Comparison of ENCODE assay signal across 8 mouse cellular contexts in genomic region chr2:85246506-85247082, GRCm38 (mm10). TPM values are rescaled to one million over a fixed set of nuclear protein-coding genes. Genes with fewer than 3 reads are reported as not detected.
DNase-seq lines count a peak whose midpoint lies in the region; ATAC-seq and TF ChIP-seq lines count a peak whose summit lies in the region.

No protein-coding gene starts in this region.

- no peaks in the 10 kb centered on the region for H3K4me1 ChIP-seq in embryonic fibroblast, embryonic 13.5 days (ENCODE audit: control insufficient read depth, insufficient read depth, low read length)
- peaks cover 3% of the 10 kb centered on the region; the same call in 1 of the 2 replicates for H3K4me1 ChIP-seq in heart, embryonic 12.5 days (replicated peaks)
- H3K4me1 ChIP-seq in kidney, embryonic 16.5 days (ENCODE audit: insufficient read depth, low read length), result no peaks in the 10 kb centered on the region
- H3K4me1 ChIP-seq in liver, embryonic 13.5 days (replicated peaks), result no peaks in the 10 kb centered on the region
- H3K4me1 ChIP-seq in neural tube, embryonic 13.5 days (replicated peaks), result no peaks in the 10 kb centered on the region

- peak; percentile 67 for ATAC-seq in heart, embryonic 12.5 days (ENCODE audit: insufficient number of reproducible peaks, low FRiP score)
- ATAC-seq in kidney, embryonic 16.5 days (ENCODE audit: low FRiP score, low TSS enrichment), result peak; percentile 71
- no peak for ATAC-seq in liver, embryonic 13.5 days (ENCODE audit: low read depth)
- peak; percentile 77; the same call in 1 of the 2 replicates for ATAC-seq in neural tube, embryonic 13.5 days (ENCODE audit: low read depth)

- H3K9ac ChIP-seq in heart, embryonic 12.5 days, result no peak overlapping the region
- no peak overlapping the region for H3K9ac ChIP-seq in kidney, embryonic 16.5 days (replicated peaks; ENCODE audit: low read length)
- H3K9ac ChIP-seq in liver, embryonic 13.5 days, result no peak overlapping the region
- H3K9ac ChIP-seq in neural tube, embryonic 13.5 days, result no peak overlapping the region

- H3K36me3 ChIP-seq in heart, embryonic 12.5 days, result no peaks in the 10 kb centered on the region
- no peaks in the 10 kb centered on the region for H3K36me3 ChIP-seq in kidney, embryonic 16.5 days (ENCODE audit: insufficient read depth, low read length)
- no peaks in the 10 kb centered on the region for H3K36me3 ChIP-seq in liver, embryonic 13.5 days
- no peaks in the 10 kb centered on the region for H3K36me3 ChIP-seq in neural tube, embryonic 13.5 days

- H3K4me3 ChIP-seq in embryonic fibroblast, embryonic 13.5 days (ENCODE audit: insufficient read depth, low read length), result no peak overlapping the region
- no peak overlapping the region for H3K4me3 ChIP-seq in heart, embryonic 12.5 days
- H3K4me3 ChIP-seq in kidney, embryonic 16.5 days (ENCODE audit: low read length), result no peak overlapping the region
- H3K4me3 ChIP-seq in liver, embryonic 13.5 days (replicated peaks), result no peak overlapping the region
- H3K4me3 ChIP-seq in neural tube, embryonic 13.5 days, result no peak overlapping the region

- no peak overlapping the region for H3K27ac ChIP-seq in embryonic fibroblast, embryonic 13.5 days (ENCODE audit: insufficient read depth, low read length)
- H3K27ac ChIP-seq in heart, embryonic 12.5 days (ENCODE audit: poor library complexity, severe bottlenecking), result no peak overlapping the region
- H3K27ac ChIP-seq in kidney, embryonic 16.5 days (ENCODE audit: low read length), result no peak overlapping the region
- no peak overlapping the region for H3K27ac ChIP-seq in liver, embryonic 13.5 days
- H3K27ac ChIP-seq in neural tube, embryonic 13.5 days (replicated peaks), result no peak overlapping the region

- DNase-seq in A20 (ENCODE audit: low read depth, low spot score), result peak; percentile 52
- peak; percentile 66 to 67 for DNase-seq in adrenal gland, postnatal 4 days (ENCODE audit: low spot score in 2 of 2)
- peak; percentile 14 for DNase-seq in liver, embryonic 13.5 days
- peak; percentile 35 for DNase-seq in telencephalon, adult 2 months (ENCODE audit: low read depth, low spot score)

- H3K4me2 ChIP-seq in heart, embryonic 12.5 days, result no peak overlapping the region
- H3K4me2 ChIP-seq in kidney, embryonic 16.5 days (replicated peaks; ENCODE audit: low read depth, low read length), result no peak overlapping the region
- H3K4me2 ChIP-seq in liver, embryonic 13.5 days, result no peak overlapping the region
- no peak overlapping the region for H3K4me2 ChIP-seq in neural tube, embryonic 13.5 days

- WGBS in heart, embryonic 12.5 days, result 2% methylated on average over 4 of the region's 4 CpGs
- WGBS in kidney, embryonic 16.5 days, result 2% methylated on average over 4 of the region's 4 CpGs
- WGBS in liver, embryonic 13.5 days (ENCODE audit: insufficient replicate concordance), result 5% methylated on average over 4 of the region's 4 CpGs
- WGBS in neural tube, embryonic 13.5 days, result 9% methylated on average over 4 of the region's 4 CpGs

- peak; percentile 98 for TF ChIP-seq CTCF in embryonic fibroblast, embryonic 13.5 days (IDR thresholded peaks at IDR 0.05; ENCODE audit: borderline replicate concordance, insufficient read depth, low read length)

- no peaks in the 10 kb centered on the region for H3K27me3 ChIP-seq in heart, embryonic 12.5 days (replicated peaks)
- no peaks in the 10 kb centered on the region for H3K27me3 ChIP-seq in kidney, embryonic 16.5 days (ENCODE audit: insufficient read depth, low read length)
- H3K27me3 ChIP-seq in liver, embryonic 13.5 days, result no peaks in the 10 kb centered on the region
- no peaks in the 10 kb centered on the region for H3K27me3 ChIP-seq in neural tube, embryonic 13.5 days

- H3K9me3 ChIP-seq in heart, embryonic 12.5 days (replicated peaks), result no peaks in the 10 kb centered on the region
- H3K9me3 ChIP-seq in kidney, embryonic 16.5 days (ENCODE audit: low read length), result no peaks in the 10 kb centered on the region
- no peaks in the 10 kb centered on the region for H3K9me3 ChIP-seq in liver, embryonic 13.5 days (replicated peaks)
- H3K9me3 ChIP-seq in neural tube, embryonic 13.5 days, result no peaks in the 10 kb centered on the region

- no peak for TF ChIP-seq POLR2A in embryonic fibroblast, embryonic 13.5 days (IDR thresholded peaks at IDR 0.05; ENCODE audit: low read depth, low read length)

RNA-seq across cellular contexts. Expression of gene Lrrc55, which starts 49.6 kb away (rescaled TPM):
- total RNA-seq in adrenal gland, postnatal 4 days (2021), result 10 to 100 TPM; 13.2 to 14.9 TPM
- polyA plus RNA-seq in embryonic fibroblast, embryonic 13.5 days (2011; ENCODE audit: insufficient read length, low read depth, missing spikeins), result not detected in 2 replicates
- polyA plus RNA-seq in heart, embryonic 12.5 days (2016; fragmentation: Nextera tagmentation; extraction: Ambion mirVana), result 0.18 and 0.22 TPM in 2 replicates
- polyA plus RNA-seq in kidney, embryonic 16.5 days (2015; fragmentation: Nextera tagmentation; extraction: Ambion mirVana), result 0.68 and 0.80 TPM in 2 replicates
- polyA plus RNA-seq in liver, embryonic 13.5 days (2015; fragmentation: Nextera tagmentation; extraction: Ambion mirVana), result 0.10 and 0.12 TPM in 2 replicates
- 5.1 and 5.6 TPM in 2 replicates for polyA plus RNA-seq in neural tube, embryonic 13.5 days (2015; fragmentation: Nextera tagmentation; extraction: Ambion mirVana)

Comparison
In these comparisons a context has a peak if more than half of its experiments do, and no peak if none do; other contexts are left out.
1. DNase-seq: peak in every context shown above with its lines; median percentile 66 in adrenal gland, postnatal 4 days; 52 in A20; 35 in telencephalon, adult 2 months; 14 in liver, embryonic 13.5 days.